Mouse (Mus musculus) heart, postnatal 0 days (tissue): ENCODE results near the gene Hoxa3.

Experiments
- CTCF ChIP-seq: IDR thresholded peaks from 2 replicates; pipeline ENCODE4 v1.5.1; 2016; ENCODE audit warnings: antibody characterized with exemption, control low read depth, low read depth
- EP300 ChIP-seq: IDR thresholded peaks from 2 replicates; pipeline ENCODE4 v1.6.1; 2016; ENCODE audit warnings: antibody characterized with exemption, low read depth

DNA sequence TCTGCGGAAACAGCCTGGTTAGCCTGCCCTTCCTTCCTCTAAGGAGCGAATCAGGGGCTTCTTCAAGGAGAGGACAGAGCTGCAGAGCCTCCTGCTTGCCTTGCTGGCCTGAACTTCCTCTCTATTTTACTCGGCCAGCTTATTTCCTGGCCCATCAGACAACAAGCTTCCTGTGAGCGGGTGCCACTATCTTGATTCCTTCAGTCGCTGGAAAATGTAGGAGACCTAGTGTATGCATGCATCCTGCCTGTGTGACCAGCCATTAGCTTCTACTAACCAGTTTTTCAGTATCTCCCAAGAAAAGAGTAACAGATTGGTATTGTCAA is 42.3 kb downstream of the Hoxa3 start:
- TF ChIP-seq EP300 (no peak), CTCF (no peak)
